Mouse (Mus musculus): ENCODE data around the gene Pes1. TPM values are rescaled to one million over a fixed set of nuclear protein-coding genes. Genes with fewer than 3 reads are reported as not detected.

The Pes1 gene
- total RNA-seq (2018; cell fraction: chromatin; rRNA removed) = 10 to 100 TPM in 21 of 26 experiments, 1 to 10 TPM in 5; 3.6 to 36.0 (median 22.4) TPM
- 10 to 100 TPM; 28.0 to 49.0 (median 42.4) TPM for total RNA-seq (2018; cell fraction: cytosol; rRNA removed)
- 10 to 100 TPM in 25 of 26 experiments, 1 to 10 TPM in 1; 9.6 to 40.1 (median 20.9) TPM for total RNA-seq (2018; cell fraction: nucleus; rRNA removed)
- polyA plus RNA-seq (2018) = 48.4 to 113 TPM (median 80.4 TPM) in 3 replicates

DNA sequence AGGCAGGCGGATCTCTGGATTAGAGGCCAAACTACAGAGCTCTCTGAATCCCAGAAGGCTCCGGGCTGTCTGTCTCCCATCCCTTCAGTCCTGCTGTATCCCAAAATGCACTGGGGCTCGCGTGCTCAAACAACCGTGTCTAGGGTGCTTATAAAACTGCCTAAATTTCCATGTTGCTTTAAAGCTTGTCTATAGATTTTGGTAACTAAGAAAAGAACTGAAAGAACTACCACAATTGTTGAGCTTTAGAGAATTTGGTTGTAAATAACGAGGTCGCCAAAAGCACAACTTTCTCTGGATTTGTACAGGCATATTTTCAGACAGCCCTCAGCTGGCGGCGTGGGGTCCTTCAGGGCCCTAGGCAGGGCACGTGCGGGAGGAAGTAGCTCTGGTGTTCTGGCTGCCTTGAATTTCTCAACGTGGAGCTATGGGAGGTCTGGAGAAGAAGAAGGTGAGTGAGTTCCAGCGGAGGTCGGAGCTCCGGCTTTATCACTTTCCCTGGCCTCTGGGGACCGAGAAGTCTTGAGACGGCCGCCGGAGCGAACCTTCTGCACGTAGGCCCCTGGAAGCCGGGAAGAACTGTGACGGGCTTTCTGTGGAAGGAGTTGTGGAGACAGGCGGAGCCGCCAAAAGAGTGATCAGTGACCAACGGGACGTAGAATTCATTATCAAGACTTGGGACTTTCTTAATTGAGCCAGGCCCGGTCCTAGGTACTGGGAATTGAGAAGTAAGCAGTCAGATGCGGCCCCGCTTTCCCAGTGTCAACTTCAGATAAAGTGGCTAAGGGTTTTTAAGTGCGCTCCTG is at the start of gene Pes1:
Gene Pes1 (plus strand): TSS at position 366 of the 806 bp plus-strand sequence.
- Histone ChIP-seq H3K4me3 (ENCODE audit: inconsistent target) (peak within 1 kb of the TSS; percentile 93), H3K36me3 (ENCODE audit: inconsistent target) (peaks cover 12% of the 10 kb centered on the region), H3K79me2 (ENCODE audit: inconsistent target) (peaks cover 38% of the 10 kb centered on the region), H3K27ac (peak within 1 kb of the TSS; percentile 65)
- under 1% methylated on average over 31 of the region's 31 CpGs for WGBS (ENCODE audit: missing documents)

DNA sequence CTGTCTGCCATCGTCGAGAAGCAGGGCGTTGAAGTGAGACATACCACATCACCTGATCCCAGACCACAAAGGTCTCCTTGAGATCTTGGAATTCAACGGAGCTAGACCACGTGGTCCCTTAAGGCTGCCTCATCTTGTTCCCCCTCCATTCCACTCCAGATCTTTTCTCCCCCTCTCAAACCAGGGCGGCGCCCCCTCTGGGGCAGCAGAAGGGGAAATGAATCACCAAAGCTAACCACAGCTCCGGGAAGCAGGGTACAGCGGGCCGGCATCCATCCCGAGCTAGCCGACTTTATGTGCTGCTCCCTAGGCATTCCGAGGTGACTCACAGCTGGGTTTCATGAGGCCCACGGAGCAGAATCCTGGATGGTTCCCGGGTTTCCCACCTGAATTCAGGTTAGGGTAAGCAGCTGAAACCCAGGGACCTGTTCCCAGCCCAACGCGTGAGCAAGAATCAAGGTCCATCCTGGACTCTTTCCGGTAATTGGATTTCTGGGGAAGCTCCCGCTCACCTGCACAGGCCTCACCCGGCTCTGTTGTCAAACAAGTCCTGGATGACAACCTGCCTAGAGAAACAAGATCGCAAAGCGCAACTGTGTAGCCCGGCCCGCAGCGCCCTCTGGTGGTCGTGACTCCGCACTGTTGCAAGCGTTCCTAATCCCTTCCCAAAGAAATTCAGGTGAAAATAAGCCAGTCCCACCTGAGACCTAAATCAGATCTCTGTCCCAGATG is 49.5 kb upstream of the Pes1 start, which contains the start of gene Slc35e4:
Gene Slc35e4 (minus strand): TSS at position 556 of the 732 bp plus-strand sequence.
- H3K36me3 ChIP-seq (ENCODE audit: inconsistent target) = peaks cover 3% of the 10 kb centered on the region; the same call in 1 of the 2 replicates
- peak within 1 kb of the TSS; percentile 86 for H3K4me3 ChIP-seq (ENCODE audit: inconsistent target)
- WGBS (ENCODE audit: missing documents) = 0% methylated on average over 24 of the region's 28 CpGs
- peak within 1 kb of the TSS; percentile 91 for H3K27ac ChIP-seq
- peaks cover 42% of the 10 kb centered on the region for H3K79me2 ChIP-seq (ENCODE audit: inconsistent target)

DNA sequence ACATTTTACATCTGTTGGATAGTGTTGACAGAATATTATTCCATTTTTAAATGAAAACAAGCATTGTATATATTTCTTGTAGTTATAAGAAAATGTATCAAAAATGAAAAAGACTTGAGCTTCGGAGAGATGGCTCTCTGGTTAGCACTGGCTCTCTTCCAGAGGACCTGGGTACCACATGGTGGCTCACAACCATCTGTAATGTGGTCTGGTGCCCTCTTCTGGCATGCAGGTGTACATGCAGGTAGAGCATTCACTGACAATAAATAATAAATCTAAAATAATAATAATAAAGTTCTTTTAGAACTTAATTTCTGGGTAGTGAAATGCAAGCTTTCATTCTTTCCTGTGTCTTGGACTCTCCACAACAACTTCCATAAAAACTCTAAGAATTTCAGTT is 45.0 kb upstream of the Pes1 start:
- H3K36me3 ChIP-seq (ENCODE audit: inconsistent target) = peaks cover 21% of the 10 kb centered on the region; the same call in 1 of the 2 replicates
- WGBS (ENCODE audit: missing documents) = 13% methylated on average over 1 of the region's 1 CpGs
- no peak overlapping the region for H3K4me3 ChIP-seq (ENCODE audit: inconsistent target)
- no peak overlapping the region for H3K27ac ChIP-seq
- H3K79me2 ChIP-seq (ENCODE audit: inconsistent target) = no peaks in the 10 kb centered on the region

DNA sequence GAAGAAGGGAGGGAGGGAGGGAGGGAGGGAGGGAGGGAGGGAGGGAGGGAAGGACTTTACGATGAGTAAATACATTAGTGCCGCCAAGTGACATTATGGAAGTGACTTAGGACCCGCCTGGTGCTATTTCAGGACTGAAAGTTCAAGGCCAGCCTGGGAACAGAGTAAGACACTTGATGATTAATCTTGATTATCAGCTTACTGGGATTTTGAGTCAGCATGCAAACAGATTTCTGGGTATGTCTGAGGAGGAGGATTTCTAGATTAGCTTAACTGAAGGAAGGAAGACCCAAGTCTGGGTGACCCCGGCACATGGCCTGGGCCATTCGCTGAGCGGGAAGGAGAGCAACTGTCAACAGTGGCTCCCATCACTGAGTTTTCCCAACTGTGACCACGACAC is 43.3 kb upstream of the Pes1 start:
- H3K4me3 ChIP-seq (ENCODE audit: inconsistent target) = no peak overlapping the region
- WGBS (ENCODE audit: missing documents) = 88% methylated on average over 7 of the region's 7 CpGs
- peaks cover 34% of the 10 kb centered on the region for H3K36me3 ChIP-seq (ENCODE audit: inconsistent target)
- H3K27ac ChIP-seq = no peak overlapping the region
- no peaks in the 10 kb centered on the region for H3K79me2 ChIP-seq (ENCODE audit: inconsistent target)

DNA sequence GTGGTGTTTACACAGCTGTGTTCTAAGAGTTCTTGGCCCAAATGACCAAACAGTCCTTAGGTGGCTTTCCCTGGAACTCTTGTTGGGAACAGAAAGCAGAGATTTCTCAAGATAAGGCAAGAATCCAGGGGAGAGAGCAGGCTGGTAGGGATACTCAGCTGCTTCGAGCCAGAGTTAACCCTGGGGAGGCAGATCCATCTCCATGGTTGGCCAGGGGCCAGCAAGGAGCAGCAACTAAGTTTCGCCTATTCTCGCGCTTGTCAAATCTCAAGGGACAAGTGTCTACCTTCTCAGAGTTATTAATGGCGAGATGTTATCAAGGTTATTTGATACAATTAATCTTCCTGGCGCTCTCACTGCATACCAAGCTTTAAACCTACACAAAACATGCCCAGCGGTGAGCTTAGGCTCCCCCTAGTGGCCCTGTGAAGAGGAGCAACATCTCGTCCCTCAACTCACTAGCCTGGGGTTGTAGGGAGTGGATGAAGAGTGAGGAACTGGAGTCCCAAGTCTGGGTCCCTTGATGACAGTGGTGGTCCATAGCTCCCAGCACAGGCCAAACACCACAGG is 42.4 kb upstream of the Pes1 start:
- 42% methylated on average over 8 of the region's 8 CpGs for WGBS (ENCODE audit: missing documents)
- no peaks in the 10 kb centered on the region for H3K79me2 ChIP-seq (ENCODE audit: inconsistent target)
- H3K36me3 ChIP-seq (ENCODE audit: inconsistent target) = peaks cover 42% of the 10 kb centered on the region
- no peak overlapping the region for H3K27ac ChIP-seq
- no peak overlapping the region for H3K4me3 ChIP-seq (ENCODE audit: inconsistent target)

DNA sequence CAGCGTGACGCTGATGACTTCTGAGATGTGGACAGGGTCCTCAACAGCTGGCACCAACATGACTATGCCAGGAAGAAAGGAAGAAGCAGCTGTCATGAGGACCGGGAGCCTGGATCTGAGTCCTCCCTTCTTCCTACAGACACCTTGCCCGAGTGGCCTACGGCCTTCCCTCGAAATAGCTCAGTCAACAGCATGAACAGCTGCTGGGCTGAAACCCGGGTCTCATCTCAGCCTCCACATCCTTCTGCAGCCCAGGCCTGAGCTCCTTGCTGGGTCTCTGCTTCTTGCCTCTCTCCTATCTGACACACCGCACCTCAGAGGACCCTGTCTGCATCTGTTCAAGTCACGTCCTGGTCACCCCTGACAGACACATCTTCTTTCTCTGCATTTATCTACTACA is 41.7 kb upstream of the Pes1 start:
- Histone ChIP-seq H3K79me2 (ENCODE audit: inconsistent target) (no peaks in the 10 kb centered on the region), H3K4me3 (ENCODE audit: inconsistent target) (no peak overlapping the region), H3K27ac (no peak overlapping the region), H3K36me3 (ENCODE audit: inconsistent target) (peaks cover 50% of the 10 kb centered on the region)
- WGBS (ENCODE audit: missing documents) = 97% methylated on average over 9 of the region's 9 CpGs

DNA sequence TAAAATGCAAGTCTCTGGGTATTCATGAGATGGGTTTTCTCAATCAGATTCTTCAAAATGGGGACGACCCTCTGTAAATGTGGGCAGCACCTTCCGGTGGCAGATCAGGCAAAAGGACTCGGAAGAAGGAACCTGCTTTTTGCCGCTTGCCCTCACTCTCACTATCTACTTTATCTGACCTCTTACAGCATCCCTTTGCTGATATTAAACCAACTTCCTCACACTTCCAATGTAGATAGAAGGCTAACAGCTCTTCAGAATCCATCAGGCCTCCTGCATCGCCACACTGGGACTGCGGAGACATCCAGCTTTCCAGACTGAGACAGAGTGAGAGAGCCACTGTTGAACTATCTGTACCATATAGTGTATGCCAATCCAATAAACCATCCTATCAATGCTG is 41.0 kb upstream of the Pes1 start:
- WGBS (ENCODE audit: missing documents) = 99% methylated on average over 6 of the region's 6 CpGs
- H3K79me2 ChIP-seq (ENCODE audit: inconsistent target) = no peaks in the 10 kb centered on the region

DNA sequence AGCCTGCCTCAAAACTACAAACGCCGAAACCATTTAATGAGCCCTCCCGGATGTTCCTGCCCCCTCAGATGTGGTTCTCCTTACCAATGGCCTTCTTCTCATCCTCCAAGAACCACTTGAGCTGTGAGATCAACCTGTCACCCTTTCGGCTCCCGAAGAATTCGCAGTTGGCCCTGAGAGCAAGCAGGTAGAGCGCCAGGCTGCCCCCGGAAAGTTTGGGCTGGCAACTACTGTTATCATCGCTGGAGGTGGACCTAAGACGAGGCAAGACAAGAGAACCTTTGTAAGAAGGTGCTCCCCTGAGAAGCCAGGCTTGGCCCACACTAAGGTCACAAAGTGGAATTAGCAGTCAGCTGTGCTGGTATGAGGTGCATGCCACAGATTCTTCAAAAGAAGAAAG is 37.9 kb upstream of the Pes1 start:
- WGBS (ENCODE audit: missing documents) = 93% methylated on average over 6 of the region's 10 CpGs

More for the DNA sequence above, 41.0 kb upstream of the Pes1 start:
- no peak overlapping the region for H3K27ac ChIP-seq
- H3K4me3 ChIP-seq (ENCODE audit: inconsistent target) = no peak overlapping the region
- peaks cover 56% of the 10 kb centered on the region for H3K36me3 ChIP-seq (ENCODE audit: inconsistent target)

DNA sequence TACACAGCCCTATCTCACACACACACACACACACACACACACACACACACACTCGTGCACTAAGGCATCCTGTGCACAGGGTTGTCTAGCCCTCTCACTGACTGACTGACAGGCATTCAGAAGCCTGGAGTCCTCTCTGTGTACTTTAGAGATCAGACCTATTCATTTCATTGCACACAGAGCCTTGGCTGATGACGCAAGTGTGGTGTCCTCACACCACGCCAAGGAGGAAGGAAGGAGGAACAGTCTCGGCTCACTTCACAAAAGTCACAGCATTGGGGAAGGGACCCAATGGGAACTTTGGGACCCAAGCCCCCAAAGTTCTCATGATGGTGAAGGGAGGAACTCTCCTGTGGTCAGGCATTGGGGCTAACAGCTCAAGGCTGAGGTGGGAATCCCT is 33.8 kb upstream of the Pes1 start:
- 9% methylated on average over 4 of the region's 4 CpGs for WGBS (ENCODE audit: missing documents)
- H3K4me3 ChIP-seq (ENCODE audit: inconsistent target) = no peak overlapping the region

More for the DNA sequence above, 37.9 kb upstream of the Pes1 start:
- Histone ChIP-seq H3K36me3 (ENCODE audit: inconsistent target) (peaks cover 50% of the 10 kb centered on the region), H3K27ac (no peak overlapping the region), H3K79me2 (ENCODE audit: inconsistent target) (peaks cover 10% of the 10 kb centered on the region; the same call in 1 of the 2 replicates), H3K4me3 (ENCODE audit: inconsistent target) (no peak overlapping the region)

DNA sequence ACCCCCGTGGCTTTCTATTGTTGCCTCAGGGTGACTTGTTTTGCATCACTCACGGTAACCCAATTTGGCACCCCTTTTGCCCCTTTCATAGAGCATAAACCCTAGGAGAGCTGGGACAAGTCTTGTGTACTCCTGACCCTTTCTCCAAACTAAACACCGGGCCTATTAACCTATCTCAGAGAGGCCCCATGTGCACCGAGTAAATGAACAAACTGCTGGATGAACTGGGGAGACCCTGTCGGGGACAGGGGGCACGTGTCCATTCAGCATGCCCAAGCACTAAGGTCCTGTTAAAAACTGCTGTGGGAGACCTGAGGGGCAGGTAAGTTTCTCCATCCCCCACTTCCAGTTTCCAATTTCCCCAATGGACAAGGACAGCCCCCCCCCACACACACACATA is 32.8 kb upstream of the Pes1 start:
- Histone ChIP-seq H3K27ac (peak overlapping the region; percentile 42), H3K36me3 (ENCODE audit: inconsistent target) (peaks cover 18% of the 10 kb centered on the region), H3K4me3 (ENCODE audit: inconsistent target) (peak overlapping the region; percentile 57), H3K79me2 (ENCODE audit: inconsistent target) (peaks cover 10% of the 10 kb centered on the region; the same call in 1 of the 2 replicates)
- WGBS (ENCODE audit: missing documents) = 86% methylated on average over 6 of the region's 6 CpGs

More for the DNA sequence above, 33.8 kb upstream of the Pes1 start:
- Histone ChIP-seq H3K36me3 (ENCODE audit: inconsistent target) (peaks cover 23% of the 10 kb centered on the region), H3K79me2 (ENCODE audit: inconsistent target) (peaks cover 10% of the 10 kb centered on the region; the same call in 1 of the 2 replicates), H3K27ac (no peak overlapping the region)

DNA sequence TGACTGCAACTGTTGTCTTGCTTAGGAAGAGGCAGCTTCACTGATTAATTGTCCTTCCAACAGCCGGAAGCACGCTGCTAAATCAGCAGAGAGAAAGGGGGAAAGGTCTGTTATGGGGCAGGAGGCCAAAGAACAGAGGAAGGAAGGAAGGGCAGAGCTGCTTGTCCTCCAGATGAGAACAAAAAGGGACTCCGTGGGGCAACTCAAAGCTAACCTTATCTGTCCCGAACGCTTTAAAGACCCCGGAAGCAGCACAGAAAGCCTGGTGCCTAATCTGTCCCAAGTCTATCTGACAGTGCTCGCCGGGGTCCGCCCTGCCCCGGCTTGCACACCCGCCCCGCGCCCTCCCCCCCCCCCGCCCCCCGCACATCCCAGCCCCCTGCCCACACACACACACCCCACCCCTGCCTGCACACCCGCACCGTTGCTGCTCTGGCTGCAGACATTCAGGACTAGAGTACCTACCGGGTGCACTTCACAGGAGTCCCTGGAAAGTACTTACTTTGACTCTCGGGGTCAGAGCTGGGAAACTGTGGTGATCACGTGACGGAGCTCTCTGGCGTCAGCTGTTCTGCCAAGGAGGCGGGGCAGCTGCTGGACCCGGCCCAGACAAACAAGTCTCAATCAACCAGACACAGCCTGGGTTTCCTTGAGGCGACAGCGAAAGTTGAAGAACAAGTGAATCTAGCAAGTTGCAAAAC is 32.1 kb upstream of the Pes1 start, which contains the start of gene Tcn2:
Gene Tcn2 (minus strand): TSS at position 649 of the 701 bp plus-strand sequence.
- H3K36me3 ChIP-seq (ENCODE audit: inconsistent target) = peaks cover 11% of the 10 kb centered on the region
- H3K4me3 ChIP-seq (ENCODE audit: inconsistent target) = peak within 1 kb of the TSS; percentile 57
- H3K79me2 ChIP-seq (ENCODE audit: inconsistent target) = peaks cover 10% of the 10 kb centered on the region; the same call in 1 of the 2 replicates
- WGBS (ENCODE audit: missing documents) = under 1% methylated on average over 15 of the region's 26 CpGs
- peak within 1 kb of the TSS; percentile 42 for H3K27ac ChIP-seq

DNA sequence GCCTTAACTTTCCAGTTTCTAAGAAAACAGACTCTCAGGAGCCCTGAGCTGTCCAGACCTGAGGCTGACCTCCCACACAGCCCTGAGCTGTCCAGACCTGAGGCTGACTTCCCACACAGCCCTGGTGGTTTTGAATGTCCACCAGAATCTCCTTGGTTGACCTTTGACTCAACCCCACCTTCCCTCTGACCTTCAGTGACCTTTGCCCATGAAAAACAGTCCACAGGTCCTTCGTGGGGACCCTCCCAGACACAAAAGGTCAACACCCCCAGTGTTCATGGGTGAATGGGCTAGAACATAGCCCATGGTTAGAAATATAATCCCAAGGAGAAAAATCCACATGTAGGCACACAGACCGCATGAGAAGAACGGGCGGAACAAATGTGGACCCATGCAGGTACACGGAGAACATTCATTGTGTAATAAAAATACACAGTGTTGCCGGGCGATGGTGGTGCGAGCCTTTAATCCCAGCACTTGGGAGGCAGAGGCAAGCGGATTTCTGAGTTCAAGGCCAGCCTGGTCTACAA is 30.0 kb upstream of the Pes1 start:
- WGBS (ENCODE audit: missing documents) = 97% methylated on average over 8 of the region's 9 CpGs
- Histone ChIP-seq H3K79me2 (ENCODE audit: inconsistent target) (peaks cover 9% of the 10 kb centered on the region; the same call in 1 of the 2 replicates), H3K27ac (no peak overlapping the region), H3K36me3 (ENCODE audit: inconsistent target) (no peaks in the 10 kb centered on the region), H3K4me3 (ENCODE audit: inconsistent target) (no peak overlapping the region)

DNA sequence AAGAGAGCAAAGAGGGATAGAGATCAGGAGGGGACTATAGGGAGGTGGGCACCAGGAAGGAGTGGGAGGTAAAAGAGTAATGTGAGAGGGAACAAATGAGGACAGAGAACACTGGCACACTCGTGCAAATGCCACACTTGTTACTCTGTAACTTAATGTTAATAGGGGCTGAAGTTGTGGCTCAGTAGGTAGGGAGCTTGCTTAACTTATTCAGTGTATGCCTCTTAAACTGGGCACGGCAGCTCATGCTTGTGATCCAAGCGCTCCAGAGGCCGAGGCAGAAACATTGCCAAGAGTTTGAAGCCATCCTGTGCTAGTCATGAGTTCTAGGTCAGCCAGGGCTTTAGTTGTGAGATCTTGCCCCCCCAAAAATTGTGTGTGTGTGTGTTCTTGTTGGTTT is 28.6 kb upstream of the Pes1 start:
- WGBS (ENCODE audit: missing documents) = 77% methylated on average over 4 of the region's 4 CpGs
- no peaks in the 10 kb centered on the region for H3K79me2 ChIP-seq (ENCODE audit: inconsistent target)
- no peak overlapping the region for H3K27ac ChIP-seq
- no peak overlapping the region for H3K4me3 ChIP-seq (ENCODE audit: inconsistent target)
- no peaks in the 10 kb centered on the region for H3K36me3 ChIP-seq (ENCODE audit: inconsistent target)

All from macrophage (primary cell).